Mouse (Mus musculus) mature B cell (primary cell): Measurements from ENCODE around the gene Tmem171.

ENCODE experiments used
- in situ Hi-C: fragments of 300-500 bp; cut with MboI; formaldehyde crosslinking; loops from 2 replicates; pipeline ENCODE4 v1.14.3; 2019

Gene Tmem171

GRCm38 (mm10) chr13:98693316-98693715 lies 1.3 kb downstream of the Tmem171 start:
- in situ Hi-C loops, result no loop called here

- in situ Hi-C loops, result no loop called here
Observed at GRCm38 (mm10) chr13:98691956-98692515, 2.6 kb downstream of the Tmem171 start.

DNA sequence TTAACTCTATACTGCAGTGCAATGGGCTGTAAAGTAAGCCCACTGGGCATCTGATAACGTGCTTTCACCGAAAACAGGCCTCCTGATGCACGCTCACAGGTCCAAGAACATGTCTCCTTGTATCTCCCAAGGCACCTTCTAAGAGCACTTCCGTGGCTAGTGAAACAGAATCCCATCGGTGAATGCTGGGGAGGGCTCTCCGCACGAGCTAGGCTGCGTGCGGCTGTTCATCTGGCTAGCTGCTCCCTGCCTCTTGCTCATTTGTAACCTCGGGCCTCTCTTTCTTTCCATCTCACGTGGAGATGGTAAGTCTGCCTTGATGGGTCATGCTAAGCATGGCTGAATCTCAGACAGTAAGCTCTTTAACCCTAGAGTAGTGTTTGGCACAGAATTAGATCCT lies 3.7 kb downstream of the Tmem171 start:
- in situ Hi-C loops, result no loop called here

DNA sequence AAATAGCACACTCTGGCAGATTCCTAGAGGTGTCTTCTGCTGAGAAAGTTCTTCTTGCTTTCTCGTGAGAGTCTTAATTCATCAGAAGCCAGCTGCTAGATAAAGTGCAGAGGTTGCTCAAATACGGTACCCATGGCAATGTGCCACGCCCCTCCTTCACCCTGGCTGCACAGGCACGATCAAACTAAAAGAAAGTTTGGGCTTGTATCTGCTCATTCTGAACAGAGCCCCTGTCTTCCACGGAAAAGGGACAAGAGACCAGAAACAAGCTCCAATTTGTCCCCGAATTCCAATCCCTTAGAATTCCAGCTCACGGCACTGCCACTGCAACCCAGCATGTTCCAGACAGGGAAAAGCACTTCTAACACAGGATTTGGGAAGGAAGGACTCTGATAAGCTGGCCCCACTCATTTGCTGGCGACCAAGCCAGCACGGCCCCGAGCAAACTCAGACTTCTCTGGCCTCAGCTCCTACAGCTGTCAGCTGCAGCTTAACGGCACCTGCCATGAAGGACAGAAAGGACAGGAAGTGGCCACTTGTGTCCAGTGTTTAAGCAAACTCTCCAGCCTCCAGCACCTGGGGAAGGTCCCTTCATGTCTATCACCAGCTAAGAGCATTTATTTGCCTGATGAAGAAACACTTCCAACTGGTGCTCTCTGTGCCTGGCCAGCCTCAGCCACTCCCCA lies 4.9 kb downstream of the Tmem171 start:
- in situ Hi-C loops, result no loop called here

- in situ Hi-C loops, result no loop called here
Observed at GRCm38 (mm10) chr13:98687931-98688330, 6.7 kb downstream of the Tmem171 start.

- in situ Hi-C loops, result no loop called here
Observed at GRCm38 (mm10) chr13:98684144-98684900, 10.3 kb downstream of the Tmem171 start.

DNA sequence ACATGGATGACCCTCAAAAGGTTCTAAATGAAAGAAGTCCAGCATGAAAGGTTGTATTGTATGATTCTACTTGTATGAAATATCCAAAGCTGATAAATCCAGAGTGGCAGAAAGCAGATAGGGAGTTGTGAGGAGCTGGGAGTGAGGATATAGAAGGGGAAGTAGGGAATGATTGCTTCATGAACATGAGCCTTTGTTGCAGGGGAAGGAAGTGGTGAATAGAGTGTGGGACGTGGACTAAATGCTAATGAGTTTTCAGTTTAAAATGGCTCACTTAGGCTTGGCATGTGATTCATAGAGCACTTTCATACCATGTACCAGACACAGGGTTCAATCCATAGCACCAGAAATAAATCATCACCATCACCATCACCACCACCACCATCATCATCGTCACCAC lies 11.2 kb downstream of the Tmem171 start:
- in situ Hi-C loops, result no loop called here

GRCm38 (mm10) chr13:98680470-98681060 lies 14.1 kb downstream of the Tmem171 start:
- in situ Hi-C loops, result no loop called here

GRCm38 (mm10) chr13:98679631-98680041 lies 15.0 kb downstream of the Tmem171 start:
- in situ Hi-C loops, result no loop called here

GRCm38 (mm10) chr13:98679230-98679629 lies 15.4 kb downstream of the Tmem171 start:
- in situ Hi-C loops, result no loop called here

DNA sequence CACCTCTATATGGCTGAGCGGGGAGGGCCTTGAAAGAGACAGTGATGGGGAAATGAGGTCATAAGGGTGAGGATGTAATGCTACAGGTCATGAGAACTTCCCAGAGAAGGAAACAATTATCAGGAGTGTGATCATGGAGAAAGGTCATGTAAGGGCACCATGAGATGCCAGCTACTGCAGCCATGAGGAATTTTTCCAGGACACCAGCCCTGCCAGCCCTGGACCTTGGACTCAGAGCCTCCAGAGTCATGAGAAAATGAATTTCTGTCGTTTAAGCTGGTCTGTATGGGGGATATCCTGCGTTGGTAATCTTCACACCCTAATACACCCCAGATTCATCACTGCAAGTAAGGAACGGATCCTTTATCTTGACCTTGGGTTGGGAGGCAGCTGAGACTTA lies 20.7 kb downstream of the Tmem171 start:
- in situ Hi-C loops, result no loop called here

GRCm38 (mm10) chr13:98669296-98669695 lies 25.3 kb downstream of the Tmem171 start:
- in situ Hi-C loops, result no loop called here

DNA sequence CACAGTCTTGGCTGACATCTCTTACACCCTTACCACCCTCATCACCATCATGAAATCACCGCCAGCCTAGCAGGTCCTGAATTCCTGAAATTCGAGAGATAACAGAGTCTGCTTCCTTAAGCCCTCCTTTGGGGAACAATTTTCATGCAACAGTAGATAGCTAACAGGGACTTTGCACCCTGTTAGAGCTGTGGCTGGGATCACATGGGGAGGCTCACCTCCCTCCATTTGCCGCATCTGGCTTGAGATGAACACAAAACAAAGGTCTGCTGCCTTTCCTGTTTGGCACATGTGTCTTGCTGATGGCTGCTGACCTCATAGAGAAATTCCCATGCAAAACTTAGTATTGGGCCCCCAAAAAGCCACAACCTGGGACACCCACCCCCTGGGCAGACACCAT lies 27.3 kb downstream of the Tmem171 start:
- in situ Hi-C loops, result no loop called here

DNA sequence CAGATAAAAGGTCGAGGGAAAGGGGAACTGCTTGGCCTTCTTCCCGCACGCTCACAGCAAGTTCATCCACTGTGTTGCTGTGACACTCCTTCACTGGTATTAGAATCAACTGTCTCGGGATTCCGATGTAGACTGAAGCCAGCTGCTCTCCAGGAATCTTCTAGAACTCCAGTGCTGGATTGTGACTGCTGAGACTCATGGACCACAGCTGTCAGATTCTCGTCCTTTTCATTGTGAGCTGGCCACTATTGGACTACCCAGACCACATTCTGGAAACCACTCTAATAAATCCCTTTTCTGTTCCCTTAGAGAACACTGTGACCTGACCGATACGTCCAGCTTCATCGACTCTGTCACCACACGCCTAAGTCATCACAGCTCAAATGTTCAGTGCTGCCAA lies 29.4 kb downstream of the Tmem171 start:
- in situ Hi-C loops, result no loop called here

- in situ Hi-C loops, result no loop called here
Observed at GRCm38 (mm10) chr13:98662173-98662675, 32.4 kb downstream of the Tmem171 start.

DNA sequence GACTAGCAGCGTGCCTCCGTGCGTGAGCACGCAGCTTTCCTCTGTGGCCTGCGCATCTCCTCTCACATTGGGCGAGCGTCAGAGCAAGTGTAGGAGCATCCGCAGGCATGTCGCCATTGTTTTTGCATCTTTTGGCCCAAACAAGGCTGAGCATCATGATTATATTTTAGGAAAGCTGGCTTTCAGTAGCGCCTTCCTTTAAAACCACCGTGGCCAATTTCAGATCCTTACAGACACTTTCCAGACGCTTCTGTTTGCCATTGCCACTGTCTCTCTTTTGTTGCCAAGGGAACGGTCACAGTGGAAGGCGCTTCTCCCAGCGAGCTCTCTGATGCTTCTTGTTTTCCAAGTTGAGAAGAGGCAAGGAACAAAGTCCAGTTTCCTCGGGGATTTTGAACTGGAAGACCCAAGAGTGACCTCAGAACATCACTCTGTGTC lies 38.6 kb downstream of the Tmem171 start:
- in situ Hi-C loops, result no loop called here

DNA sequence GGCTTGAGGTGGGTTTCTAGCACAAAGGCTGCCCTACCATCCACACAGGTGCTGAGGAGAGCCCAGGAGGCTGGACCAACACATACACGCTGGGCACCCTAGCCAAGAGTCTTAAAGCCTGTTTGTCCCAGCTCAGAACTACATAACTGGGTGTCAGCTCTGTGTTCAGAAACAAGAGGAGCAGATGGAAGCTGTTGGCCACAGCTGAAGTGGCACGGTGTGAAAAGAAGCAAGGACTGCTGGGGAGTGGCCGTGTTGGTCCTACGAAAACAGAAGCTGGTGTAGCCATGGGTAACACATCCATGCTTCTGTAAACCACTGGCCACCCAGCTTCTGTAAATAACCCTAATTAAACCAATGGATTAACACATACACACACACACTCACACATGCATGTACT lies 39.3 kb downstream of the Tmem171 start:
- in situ Hi-C loops, result no loop called here

DNA sequence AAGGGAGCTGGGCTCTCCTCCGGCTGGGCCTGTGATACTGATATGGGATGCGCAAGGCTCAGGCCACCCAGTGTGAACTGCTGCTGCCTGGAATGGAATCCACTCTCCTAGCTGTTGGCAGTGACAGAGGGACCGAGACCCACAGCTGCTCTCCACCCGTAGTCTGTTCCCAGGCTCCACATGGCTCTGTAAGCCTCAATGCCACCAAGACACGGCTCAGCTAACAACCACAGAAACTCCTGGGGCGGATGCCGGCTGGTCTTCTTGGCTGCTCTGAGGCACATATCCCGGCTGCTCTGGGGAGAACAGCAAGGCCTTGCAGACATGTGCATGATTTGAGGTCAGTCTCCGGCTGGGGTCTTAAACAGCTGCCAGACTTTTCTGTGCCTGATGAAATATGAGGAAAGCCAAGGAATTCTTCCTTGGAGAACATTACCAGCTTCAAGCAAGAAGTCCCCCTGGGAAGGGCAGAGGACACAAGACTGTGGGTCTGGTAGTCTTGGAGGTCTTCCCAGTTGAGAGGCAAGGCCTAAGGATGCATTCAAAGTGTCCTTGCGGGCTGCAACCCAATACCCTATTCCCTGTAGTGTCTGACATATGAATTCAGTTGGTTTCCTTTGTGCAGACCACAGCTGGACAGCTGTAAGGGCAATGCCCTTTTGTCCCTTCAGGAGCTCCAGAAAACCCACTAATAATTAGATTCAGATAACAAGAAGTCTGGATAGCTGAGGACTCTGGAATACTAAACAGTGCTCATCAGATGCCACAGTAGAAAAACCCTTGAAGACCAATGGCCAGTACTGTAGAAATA lies 40.3 kb downstream of the Tmem171 start:
- in situ Hi-C loops, result no loop called here

- in situ Hi-C loops, result no loop called here
Observed at GRCm38 (mm10) chr13:98652194-98652593, 42.4 kb downstream of the Tmem171 start.

DNA sequence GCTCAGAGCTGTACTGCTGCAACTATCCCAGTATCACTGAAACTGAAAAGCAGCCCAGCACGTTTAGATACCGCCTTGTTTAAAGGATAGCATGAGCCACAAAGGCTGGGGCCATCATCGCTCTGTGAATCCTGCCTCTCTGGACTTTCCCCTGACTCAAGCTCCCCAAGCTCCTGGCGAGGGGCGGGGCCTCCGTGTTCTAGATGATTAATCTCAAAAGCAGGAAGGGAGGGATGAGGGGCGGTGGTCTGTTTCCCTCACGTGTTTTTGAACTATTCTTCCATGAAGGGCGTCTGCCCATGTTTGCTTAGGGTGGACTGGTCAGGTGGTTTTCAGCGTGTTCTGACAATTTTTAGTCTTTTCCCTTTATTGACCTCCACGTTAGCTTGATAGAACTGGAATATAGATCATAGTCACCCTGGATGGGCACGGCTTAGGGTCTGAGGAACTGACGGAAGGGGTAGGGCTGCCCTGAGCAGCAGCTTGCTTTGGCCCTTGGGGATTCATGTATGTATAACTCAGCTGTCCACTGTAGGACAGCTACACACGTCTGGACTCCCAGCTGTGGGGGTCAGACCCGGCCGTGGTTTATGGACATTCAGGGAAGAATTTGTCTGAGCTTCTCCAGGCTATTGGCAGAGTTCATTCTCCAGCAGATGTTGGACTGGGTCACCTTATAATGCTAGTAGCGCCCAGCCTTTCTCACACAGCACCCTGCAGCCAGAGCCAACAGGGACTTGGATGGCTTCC lies 43.2 kb downstream of the Tmem171 start:
- in situ Hi-C loops, result no loop called here
